Mouse (Mus musculus): ENCODE measurements at regions not wholly inside any gene's neighbourhood (a gene's known extent, or its start where the extent isn't known, plus 50 kb on each side); places are given as distances from the start of the nearest gene placed in this dataset.

GRCm38 (mm10) chr11:18601568-18602182 lies 417.1 kb downstream of the Meis1 start:
- Histone ChIP-seq H3K4me2 (ENCODE audit: low read depth) (no peak overlapping the region), H3K9me3 (ENCODE audit: control insufficient read depth, low read length) (no peaks in the 10 kb centered on the region), H3K4me1 (ENCODE audit: control insufficient read depth, insufficient read depth, low read length) (no peaks in the 10 kb centered on the region), H3K9ac (ENCODE audit: low read length) (no peak overlapping the region), H3K27me3 (ENCODE audit: control insufficient read depth, insufficient read depth, low read length) (no peaks in the 10 kb centered on the region), H3K36me3 (ENCODE audit: control insufficient read depth, insufficient read depth, low read length) (no peaks in the 10 kb centered on the region), H3K4me3 (ENCODE audit: low read depth, low read length) (no peak overlapping the region), H3K27ac (ENCODE audit: low read depth, low read length) (no peak overlapping the region)
- WGBS: 79% methylated on average over 6 of the region's 6 CpGs
- DNase-seq (ENCODE audit: low spot score) (no peak), ATAC-seq (ENCODE audit: insufficient read depth, low FRiP score, low TSS enrichment) (no peak)

DNA sequence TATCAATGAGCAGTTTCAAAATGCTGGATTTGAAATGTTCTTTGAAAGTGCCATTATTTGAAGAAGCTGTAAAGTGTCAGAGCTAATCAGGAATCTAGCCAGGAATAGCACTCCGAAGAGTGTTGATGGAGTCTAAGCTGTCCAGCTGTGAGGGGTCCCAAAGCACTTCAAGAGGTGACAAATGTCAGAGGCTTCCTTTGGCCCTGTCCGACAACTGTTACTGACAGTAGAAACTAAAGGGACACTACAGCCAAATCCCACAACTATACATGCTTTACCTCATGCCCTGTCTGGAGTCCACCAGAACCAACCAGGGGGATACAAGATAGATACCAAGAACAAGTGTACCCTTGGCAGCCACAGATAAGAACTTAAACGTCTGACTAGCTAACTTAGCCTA lies 420.4 kb downstream of the Meis1 start:
- no peak for ATAC-seq (ENCODE audit: insufficient read depth, low FRiP score, low TSS enrichment)
- Histone ChIP-seq H3K4me1 (ENCODE audit: control insufficient read depth, insufficient read depth, low read length) (no peaks in the 10 kb centered on the region), H3K36me3 (ENCODE audit: control insufficient read depth, insufficient read depth, low read length) (no peaks in the 10 kb centered on the region), H3K4me2 (ENCODE audit: low read depth) (no peak overlapping the region), H3K27me3 (ENCODE audit: control insufficient read depth, insufficient read depth, low read length) (no peaks in the 10 kb centered on the region), H3K4me3 (ENCODE audit: low read depth, low read length) (no peak overlapping the region), H3K9me3 (ENCODE audit: control insufficient read depth, low read length) (no peaks in the 10 kb centered on the region), H3K9ac (ENCODE audit: low read length) (no peak overlapping the region), H3K27ac (ENCODE audit: low read depth, low read length) (no peak overlapping the region)
- 60% methylated on average over 3 of the region's 3 CpGs for WGBS
- no peak for DNase-seq (ENCODE audit: low spot score)

- no peak overlapping the region for H3K27ac ChIP-seq (ENCODE audit: low read depth, low read length)
- ATAC-seq (ENCODE audit: insufficient read depth, low FRiP score, low TSS enrichment): no peak
- H3K4me2 ChIP-seq (ENCODE audit: low read depth): no peak overlapping the region
- no peak overlapping the region for H3K9ac ChIP-seq (ENCODE audit: low read length)
- no peaks in the 10 kb centered on the region for H3K4me1 ChIP-seq (ENCODE audit: control insufficient read depth, insufficient read depth, low read length)
- H3K36me3 ChIP-seq (ENCODE audit: control insufficient read depth, insufficient read depth, low read length): no peaks in the 10 kb centered on the region
- H3K4me3 ChIP-seq (ENCODE audit: low read depth, low read length): no peak overlapping the region
- no peak for DNase-seq (ENCODE audit: low spot score)
- H3K9me3 ChIP-seq (ENCODE audit: control insufficient read depth, low read length): no peaks in the 10 kb centered on the region
- no peaks in the 10 kb centered on the region for H3K27me3 ChIP-seq (ENCODE audit: control insufficient read depth, insufficient read depth, low read length)
- whole genome bisulfite sequencing: 83% methylated on average over 4 of the region's 4 CpGs
Observed at GRCm38 (mm10) chr11:18596996-18597395, 421.8 kb downstream of the Meis1 start.

DNA sequence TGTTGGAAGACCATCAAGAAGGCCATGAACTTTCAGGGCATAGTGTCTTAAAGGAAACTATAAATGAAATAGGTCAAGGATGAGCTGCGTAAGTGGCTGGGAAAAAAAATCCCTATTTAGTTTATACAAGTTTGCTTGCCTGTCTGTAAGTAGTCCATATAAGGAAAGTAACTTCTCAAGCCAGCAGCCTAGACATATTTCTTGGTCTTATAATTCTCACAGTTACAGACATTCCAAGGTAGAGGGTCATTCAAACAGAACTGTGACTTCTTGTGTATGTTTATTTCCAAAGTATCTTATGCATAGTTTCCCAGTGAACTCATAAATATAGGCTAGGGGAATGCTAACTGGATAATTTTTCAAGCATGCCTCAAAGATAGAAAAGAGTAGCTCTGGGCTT lies 428.3 kb downstream of the Meis1 start:
- H3K9ac ChIP-seq (ENCODE audit: low read length): no peak overlapping the region
- ATAC-seq (ENCODE audit: insufficient read depth, low FRiP score, low TSS enrichment): no peak
- no peaks in the 10 kb centered on the region for H3K9me3 ChIP-seq (ENCODE audit: control insufficient read depth, low read length)
- WGBS: 96% methylated on average over 1 of the region's 1 CpGs
- no peaks in the 10 kb centered on the region for H3K27me3 ChIP-seq (ENCODE audit: control insufficient read depth, insufficient read depth, low read length)
- no peak for DNase-seq (ENCODE audit: low spot score)
- no peak overlapping the region for H3K4me3 ChIP-seq (ENCODE audit: low read depth, low read length)
- no peak overlapping the region for H3K4me2 ChIP-seq (ENCODE audit: low read depth)
- H3K4me1 ChIP-seq (ENCODE audit: control insufficient read depth, insufficient read depth, low read length): no peaks in the 10 kb centered on the region
- H3K27ac ChIP-seq (ENCODE audit: low read depth, low read length): no peak overlapping the region
- H3K36me3 ChIP-seq (ENCODE audit: control insufficient read depth, insufficient read depth, low read length): no peaks in the 10 kb centered on the region

- no peak overlapping the region for H3K9ac ChIP-seq (ENCODE audit: low read length)
- no peaks in the 10 kb centered on the region for H3K4me1 ChIP-seq (ENCODE audit: control insufficient read depth, insufficient read depth, low read length)
- no peak overlapping the region for H3K4me2 ChIP-seq (ENCODE audit: low read depth)
- WGBS: 65% methylated on average over 3 of the region's 3 CpGs
- H3K36me3 ChIP-seq (ENCODE audit: control insufficient read depth, insufficient read depth, low read length): no peaks in the 10 kb centered on the region
- H3K9me3 ChIP-seq (ENCODE audit: control insufficient read depth, low read length): no peaks in the 10 kb centered on the region
- no peak overlapping the region for H3K27ac ChIP-seq (ENCODE audit: low read depth, low read length)
- ATAC-seq (ENCODE audit: insufficient read depth, low FRiP score, low TSS enrichment) (no peak), DNase-seq (ENCODE audit: low spot score) (peak; percentile 15)
- no peak overlapping the region for H3K4me3 ChIP-seq (ENCODE audit: low read depth, low read length)
- H3K27me3 ChIP-seq (ENCODE audit: control insufficient read depth, insufficient read depth, low read length): no peaks in the 10 kb centered on the region
Observed at GRCm38 (mm10) chr11:18586468-18586867, 432.3 kb downstream of the Meis1 start.

GRCm38 (mm10) chr11:18585031-18585430 lies 433.8 kb downstream of the Meis1 start:
- ATAC-seq (ENCODE audit: insufficient read depth, low FRiP score, low TSS enrichment): no peak
- Histone ChIP-seq H3K4me2 (ENCODE audit: low read depth) (no peak overlapping the region), H3K4me1 (ENCODE audit: control insufficient read depth, insufficient read depth, low read length) (no peaks in the 10 kb centered on the region), H3K4me3 (ENCODE audit: low read depth, low read length) (no peak overlapping the region), H3K36me3 (ENCODE audit: control insufficient read depth, insufficient read depth, low read length) (no peaks in the 10 kb centered on the region), H3K9me3 (ENCODE audit: control insufficient read depth, low read length) (no peaks in the 10 kb centered on the region), H3K27me3 (ENCODE audit: control insufficient read depth, insufficient read depth, low read length) (no peaks in the 10 kb centered on the region), H3K9ac (ENCODE audit: low read length) (no peak overlapping the region), H3K27ac (ENCODE audit: low read depth, low read length) (no peak overlapping the region)
- DNase-seq (ENCODE audit: low spot score): no peak
- WGBS: 67% methylated on average over 8 of the region's 8 CpGs

DNA sequence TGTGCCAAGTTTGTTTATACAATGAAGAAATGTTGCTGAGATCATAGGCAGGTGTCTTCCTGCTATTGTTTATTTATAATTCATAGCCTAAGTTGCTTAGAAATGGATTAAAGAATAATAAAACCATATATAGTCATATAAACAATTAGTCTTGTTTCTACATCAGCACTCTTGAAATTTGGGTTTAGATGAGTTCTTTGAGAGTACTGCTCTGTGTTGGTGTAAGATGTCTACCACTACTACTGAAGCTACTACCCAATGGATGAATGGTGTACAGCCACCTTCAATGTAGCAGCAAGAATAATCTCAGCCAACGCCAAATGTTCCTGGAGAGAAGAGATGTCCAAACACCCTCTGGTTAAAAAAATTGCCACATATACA lies 436.0 kb downstream of the Meis1 start:
- Histone ChIP-seq H3K9ac (ENCODE audit: low read length) (no peak overlapping the region), H3K9me3 (ENCODE audit: control insufficient read depth, low read length) (no peaks in the 10 kb centered on the region), H3K4me3 (ENCODE audit: low read depth, low read length) (no peak overlapping the region), H3K36me3 (ENCODE audit: control insufficient read depth, insufficient read depth, low read length) (no peaks in the 10 kb centered on the region), H3K4me1 (ENCODE audit: control insufficient read depth, insufficient read depth, low read length) (no peaks in the 10 kb centered on the region), H3K27ac (ENCODE audit: low read depth, low read length) (no peak overlapping the region), H3K4me2 (ENCODE audit: low read depth) (no peak overlapping the region), H3K27me3 (ENCODE audit: control insufficient read depth, insufficient read depth, low read length) (no peaks in the 10 kb centered on the region)
- DNase-seq (ENCODE audit: low spot score) (no peak), ATAC-seq (ENCODE audit: insufficient read depth, low FRiP score, low TSS enrichment) (no peak)
- 91% methylated on average over 1 of the region's 1 CpGs for WGBS

DNA sequence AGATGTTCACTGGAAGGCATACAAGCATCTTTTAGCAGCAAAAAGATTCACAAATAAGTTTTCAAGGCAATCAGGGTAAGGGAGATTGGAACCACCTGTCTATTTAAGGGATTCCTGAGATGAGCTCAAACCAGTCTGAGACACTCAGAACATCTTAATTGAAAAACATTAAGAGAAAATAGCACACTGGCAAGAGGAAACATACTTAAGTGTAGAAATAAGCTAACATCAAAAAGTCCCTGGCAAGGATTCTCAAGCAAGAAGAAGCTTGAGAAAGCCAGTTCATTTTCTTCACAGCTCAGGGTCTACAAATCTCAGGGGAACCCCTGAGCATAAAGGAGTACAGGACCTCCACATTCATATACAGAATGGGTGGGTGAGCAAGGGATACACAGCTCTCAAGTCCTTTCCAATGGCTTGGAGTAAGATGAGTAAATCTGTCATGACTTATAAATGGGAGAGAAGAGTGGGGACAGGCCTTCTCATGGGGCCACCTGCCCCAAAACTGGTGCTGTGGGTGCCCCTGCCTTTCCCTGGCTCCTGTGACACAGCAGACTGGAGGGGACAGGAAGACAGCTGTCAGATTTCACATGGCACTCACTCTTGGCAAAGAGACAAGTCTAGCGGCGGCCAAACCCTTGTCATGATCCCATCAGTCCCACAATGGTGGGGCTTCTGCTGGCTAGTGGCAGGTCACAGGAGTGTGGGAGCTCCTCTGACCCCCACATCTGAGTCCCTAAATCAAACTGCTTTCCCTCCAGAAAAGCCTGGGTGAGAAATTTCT lies 436.6 kb downstream of the Meis1 start:
- DNase-seq (ENCODE audit: low spot score) (no peak), ATAC-seq (ENCODE audit: insufficient read depth, low FRiP score, low TSS enrichment) (no peak)
- no peaks in the 10 kb centered on the region for H3K9me3 ChIP-seq (ENCODE audit: control insufficient read depth, low read length)
- no peaks in the 10 kb centered on the region for H3K27me3 ChIP-seq (ENCODE audit: control insufficient read depth, insufficient read depth, low read length)
- H3K27ac ChIP-seq (ENCODE audit: low read depth, low read length): no peak overlapping the region
- H3K9ac ChIP-seq (ENCODE audit: low read length): no peak overlapping the region
- H3K4me2 ChIP-seq (ENCODE audit: low read depth): no peak overlapping the region
- H3K4me1 ChIP-seq (ENCODE audit: control insufficient read depth, insufficient read depth, low read length): no peaks in the 10 kb centered on the region
- H3K4me3 ChIP-seq (ENCODE audit: low read depth, low read length): no peak overlapping the region
- 92% methylated on average over 2 of the region's 2 CpGs for WGBS
- H3K36me3 ChIP-seq (ENCODE audit: control insufficient read depth, insufficient read depth, low read length): no peaks in the 10 kb centered on the region

All from neural tube, embryonic 11.5 days (tissue).